Mouse (Mus musculus) testis, postnatal 14 days (tissue): ENCODE measurements around the gene Akap10.
"Not testable (repeated sequence)": the region's sequence is repeated elsewhere in the genome, so short reads cannot be mapped to it uniquely, and the experiment has no call there.

Experiments
- DNase-seq: peaks from one replicate; pipeline ENCODE4 v3.0.0; 2021; ENCODE audit warnings: low spot score

The Akap10 gene

DNA sequence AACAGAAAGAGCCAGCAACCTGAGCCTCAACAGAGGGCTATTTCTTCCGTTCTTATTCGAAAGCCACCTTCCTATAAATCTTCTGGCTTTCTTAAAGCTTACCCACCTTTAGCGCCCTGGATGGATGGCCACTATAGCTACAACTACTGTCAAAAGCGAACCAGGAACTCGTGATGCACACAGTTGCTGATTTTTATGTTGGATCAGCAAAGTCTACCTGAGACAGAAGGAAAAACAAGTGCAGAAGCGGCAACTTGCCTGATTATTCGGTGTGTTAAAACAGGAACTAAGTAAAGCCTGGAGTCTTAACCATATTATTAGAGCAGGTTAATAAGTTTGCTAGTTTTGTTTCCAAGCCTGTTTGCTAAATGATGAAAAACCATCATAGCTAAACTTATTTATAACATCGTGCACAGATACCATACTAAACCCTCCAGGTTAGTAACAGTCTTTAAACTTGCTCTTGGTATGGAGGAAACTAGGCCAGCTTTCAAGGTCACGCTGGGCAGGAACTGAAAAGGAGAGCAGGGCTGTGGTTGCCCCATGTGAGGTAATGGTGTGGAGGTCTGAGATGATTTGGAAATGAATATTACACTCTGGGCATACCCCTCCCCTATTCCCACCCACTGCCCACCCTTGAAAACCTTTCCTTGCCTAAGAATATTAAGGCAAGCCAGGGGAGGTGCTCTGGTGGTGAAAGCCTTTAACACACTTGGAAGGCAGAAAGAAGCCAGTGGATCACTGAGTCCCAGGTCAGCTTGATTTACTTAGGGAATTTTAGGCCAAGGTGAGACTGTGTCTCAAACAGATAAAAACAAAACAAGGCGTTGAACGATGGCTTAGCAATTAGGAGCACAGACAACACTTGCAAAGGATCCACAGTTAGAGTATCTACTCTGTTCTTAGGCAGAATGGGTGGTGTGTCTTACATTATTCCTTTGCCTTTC is 861 bp upstream of the Akap10 start:
- no peak for DNase-seq

DNA sequence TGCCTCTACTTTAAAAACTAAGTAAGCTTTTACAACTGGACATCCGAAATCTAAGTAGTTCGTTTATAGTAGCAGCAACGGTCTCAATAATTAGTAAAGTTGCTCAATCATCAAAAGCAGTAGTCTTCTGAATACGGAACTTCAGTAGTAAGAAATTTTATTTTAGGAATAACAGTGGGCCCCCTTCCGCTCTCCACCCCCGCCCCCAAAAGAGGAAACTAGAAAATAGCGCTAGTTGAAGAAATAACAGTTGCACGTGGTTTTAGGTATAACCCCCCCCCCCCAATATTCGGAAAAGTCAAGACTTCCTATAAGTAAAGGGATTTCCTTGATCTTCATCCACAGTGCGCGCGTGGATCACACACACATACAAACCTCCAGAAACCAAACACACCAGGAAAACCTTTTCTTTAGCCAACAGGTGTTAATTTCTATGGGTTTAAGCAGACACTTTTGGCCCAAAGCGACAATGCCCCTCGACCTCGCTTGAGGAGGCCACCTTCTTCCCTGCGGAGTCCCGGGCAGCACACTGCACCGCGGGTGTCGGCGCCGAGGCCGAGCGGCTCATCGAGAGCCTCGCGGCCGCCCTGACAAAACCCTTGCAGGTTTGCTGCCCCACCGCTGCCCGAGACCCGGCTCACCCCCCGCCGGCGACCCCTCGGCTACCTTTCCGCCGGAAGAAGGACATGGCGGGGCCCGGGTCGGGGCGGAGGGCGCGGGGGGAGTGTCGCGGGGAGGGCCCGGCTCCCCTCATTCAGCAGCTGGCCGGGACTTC is 542 bp downstream of the Akap10 start:
- no peak for DNase-seq

DNA sequence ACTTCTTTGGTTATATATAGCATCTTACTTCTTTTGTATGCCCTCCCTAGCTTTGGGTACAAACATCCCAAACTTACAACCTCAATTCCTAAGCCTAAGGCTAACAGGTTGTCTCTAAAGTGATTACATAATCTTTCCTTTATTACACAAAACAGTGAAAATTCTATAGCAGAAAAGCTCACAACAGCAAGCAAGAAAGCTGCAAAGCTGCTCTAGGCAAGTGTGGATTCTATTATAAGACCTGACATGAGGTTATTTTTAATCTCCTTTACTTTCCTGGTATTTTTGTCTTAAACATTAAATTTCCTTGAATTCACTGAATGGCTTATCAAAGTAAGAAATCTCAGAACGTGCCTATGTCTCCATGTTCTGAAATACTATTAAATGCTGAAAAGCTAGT is 6.7 kb downstream of the Akap10 start:
- no peak for DNase-seq

DNA sequence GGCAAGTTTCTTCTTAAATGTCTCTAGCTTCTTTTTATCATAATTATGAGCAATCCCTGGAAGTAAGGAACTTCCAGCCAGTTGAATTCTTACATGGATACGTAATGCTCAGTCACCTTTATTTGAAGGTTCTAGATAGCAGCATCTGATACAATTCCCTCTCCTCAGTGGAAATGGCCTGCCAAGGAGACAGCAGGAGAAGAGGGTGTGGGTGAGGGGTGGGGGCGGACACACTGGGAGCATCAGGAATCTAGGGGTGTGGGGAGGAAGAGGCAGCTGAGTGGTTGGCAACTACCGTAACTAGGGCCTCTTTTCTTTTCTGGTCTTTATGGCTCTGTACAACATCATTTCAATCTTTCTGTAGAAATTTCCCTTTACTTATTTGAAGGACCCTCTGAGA is 10.3 kb downstream of the Akap10 start:
- no peak for DNase-seq

DNA sequence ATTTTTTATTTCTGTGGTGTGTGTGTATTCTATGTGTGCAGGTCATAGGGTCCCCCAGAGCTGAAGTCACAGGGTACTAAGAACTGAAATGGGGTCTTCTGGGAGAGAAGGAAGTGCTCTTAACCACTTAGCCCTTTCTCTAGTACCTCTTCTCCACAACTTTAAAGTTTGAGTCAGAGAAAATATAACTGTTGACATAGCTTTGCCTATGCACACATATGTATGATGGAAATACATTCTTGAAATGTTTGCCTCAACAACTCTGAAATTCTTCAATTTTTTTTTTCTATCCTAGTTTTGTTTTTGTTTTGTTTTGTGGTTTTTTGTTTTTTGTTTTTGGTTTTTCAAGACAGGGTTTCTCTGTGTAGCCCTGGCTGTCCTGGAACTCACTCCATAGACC is 21.7 kb downstream of the Akap10 start:
- no peak for DNase-seq

DNA sequence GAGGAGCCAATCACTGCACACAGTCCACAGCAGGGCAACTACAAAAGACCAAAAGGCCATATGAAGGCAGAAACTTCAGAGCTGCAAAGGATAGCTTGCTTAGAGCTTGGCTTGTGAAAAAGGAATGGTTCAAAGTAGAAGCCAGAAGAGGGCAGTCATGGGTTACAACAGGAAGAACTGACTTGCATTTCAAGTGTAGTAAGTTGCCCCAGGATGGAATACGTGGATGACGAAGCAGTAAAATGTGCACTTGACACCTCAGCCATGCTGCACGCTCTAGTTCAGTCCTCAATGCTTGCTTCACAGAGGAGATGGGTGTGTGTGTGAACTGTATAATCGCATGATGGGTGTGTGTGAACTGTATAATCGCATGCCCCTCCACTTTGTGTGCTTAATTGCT is 47.9 kb downstream of the Akap10 start:
- no peak for DNase-seq

DNA sequence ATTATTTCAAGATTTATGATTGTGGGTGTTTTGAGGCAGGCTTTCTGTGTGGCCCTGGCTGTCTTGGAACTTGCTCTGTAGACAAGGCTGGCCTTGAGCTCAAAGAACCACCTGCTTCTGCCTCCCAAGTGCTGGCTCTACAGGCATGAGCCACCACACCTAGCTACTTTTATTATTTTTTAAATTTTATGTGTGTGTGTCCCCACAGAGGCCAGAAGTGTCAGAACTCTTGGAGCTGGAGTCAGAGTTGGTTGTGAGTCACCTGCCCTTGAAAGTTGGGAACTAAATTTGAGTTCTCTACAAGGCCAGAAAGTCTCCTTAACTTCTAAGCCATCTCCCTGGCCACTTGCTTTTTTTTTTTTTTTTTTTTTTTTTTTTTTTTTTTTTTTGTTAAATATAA is 50.1 kb downstream of the Akap10 start:
- no peak for DNase-seq

DNA sequence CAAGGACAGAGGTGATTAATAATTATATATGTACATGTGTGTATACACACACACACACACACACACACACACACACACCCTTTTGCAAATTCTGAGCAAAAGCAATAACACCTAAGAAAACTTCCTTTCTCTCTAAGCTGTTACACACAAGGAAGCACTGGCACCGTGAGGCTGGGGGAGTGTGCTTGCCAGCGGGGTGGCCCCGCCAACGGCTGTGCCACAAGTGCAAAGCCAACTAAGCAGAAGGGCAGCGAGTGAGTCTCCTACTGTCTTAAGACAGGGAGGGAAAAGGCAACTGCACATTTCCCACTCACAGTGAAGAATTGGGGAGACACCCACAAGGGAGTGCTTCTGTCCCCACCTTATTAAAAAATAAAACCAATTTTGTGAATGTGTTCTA is 58.2 kb downstream of the Akap10 start:
- DNase-seq = no peak

DNA sequence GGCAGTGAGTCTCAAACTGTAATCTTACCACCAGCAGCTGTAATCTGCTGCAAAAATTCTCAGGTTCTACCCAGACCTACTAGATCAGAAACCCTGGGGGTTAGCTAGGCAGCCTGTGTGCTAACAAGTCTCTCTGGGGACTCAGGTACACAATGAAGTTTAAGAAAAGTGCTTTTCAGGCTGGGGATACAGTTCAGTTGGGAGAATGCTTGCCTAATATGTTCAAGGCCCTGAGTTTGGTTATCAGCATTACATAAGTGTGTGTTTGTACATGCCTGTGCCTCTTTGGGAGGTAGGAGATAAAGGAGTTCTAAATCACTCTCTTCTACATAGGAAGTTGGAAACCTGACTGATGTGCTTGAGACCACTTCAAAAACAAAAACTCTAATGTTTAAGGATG is 63.2 kb downstream of the Akap10 start:
- DNase-seq = no peak

DNA sequence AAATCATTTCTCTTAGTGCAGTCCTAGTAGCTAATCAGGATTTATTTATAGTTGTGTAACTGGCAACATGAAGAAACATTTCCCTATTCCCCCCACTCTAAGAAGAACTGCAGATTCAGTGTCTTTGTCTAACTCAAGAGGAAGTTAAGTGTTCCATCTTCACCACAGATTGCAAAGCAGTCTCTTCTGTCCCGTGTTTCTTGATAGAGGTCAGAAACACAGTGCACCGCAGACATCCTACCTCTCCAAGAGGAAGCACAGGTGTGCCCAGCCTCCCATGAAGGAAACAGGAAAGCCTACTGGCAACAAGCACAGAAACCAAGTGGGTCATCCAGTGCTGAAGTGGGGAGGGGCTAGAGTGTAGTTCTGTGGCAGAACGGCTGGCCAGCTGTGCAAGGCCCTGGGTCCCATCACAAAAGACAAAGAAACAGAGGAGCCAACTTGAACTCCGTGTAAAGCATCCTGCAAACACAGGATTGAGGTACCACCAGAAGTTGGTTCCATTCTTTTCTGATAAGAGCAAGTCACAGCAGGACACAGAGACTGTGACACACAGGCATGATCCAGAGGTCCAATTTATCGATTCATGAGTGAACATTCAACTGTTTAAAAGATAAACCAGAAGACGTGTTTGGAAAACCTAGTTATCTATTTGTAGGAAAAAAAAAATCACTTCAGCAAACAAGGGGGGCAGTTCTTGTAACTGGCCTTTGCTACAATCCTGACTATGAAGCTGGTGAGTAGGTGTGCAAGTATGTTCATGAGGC is 68.1 kb downstream of the Akap10 start:
- DNase-seq = no peak

DNA sequence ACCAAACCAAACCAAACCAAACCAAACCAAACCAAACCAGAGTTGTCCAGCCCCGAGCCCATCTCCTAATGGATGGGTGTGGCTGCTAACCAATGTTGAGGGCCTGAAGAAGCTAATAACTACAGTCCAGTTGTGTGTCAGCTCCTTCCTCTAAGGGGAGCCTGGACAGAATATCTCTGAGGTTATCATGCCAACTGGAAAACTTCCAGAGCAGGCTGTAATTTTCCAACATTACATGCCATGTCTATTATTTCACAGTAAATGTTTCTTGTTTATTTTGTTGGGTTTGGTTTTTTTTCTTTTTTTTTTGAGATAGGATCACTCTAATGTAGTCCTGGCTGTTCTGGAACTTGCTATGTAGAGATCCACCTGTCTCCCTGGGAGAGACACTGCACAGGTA is 70.7 kb downstream of the Akap10 start:
- DNase-seq = no peak

DNA sequence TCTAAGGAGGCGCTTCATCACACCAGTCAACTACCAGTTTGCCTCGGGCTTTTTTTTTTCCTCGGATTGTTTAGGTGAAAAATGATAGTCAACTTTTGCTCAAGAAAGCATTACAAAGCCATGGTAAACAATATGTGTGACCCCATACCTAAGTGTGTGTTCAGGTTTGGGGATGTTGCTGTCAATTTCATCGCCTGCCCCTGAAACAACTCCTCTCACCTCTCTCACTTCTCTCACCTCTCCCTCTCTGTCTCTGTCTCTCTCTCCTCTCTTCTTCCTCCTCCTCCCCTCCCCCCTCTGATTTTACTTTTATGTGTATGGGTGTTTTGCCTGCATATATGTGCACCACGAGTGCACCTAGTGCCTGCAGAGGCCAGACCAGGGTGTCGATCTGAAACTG is 74.5 kb downstream of the Akap10 start:
- DNase-seq = no peak

DNA sequence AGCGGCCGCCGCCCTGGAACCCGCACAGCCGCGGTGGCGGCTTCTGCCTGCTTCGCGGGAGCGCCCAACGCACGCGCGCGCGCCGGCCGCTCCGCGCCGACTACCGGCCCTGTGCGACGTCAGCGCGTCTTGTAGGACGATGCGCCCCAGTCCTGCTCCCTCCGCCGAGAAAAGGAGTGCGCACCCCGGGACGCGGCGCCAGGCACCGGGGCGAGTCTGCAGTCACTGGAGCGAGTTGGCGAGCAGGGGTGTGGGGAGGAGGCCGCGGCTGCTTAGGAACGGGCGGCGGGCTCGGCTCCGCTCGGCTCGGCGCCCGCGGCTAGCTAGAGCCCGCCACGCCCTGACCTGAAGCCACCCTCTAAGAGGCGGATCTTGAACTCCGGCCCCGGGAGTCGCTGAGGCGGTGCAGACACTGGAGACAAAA is 75.1 kb downstream of the Akap10 start, which contains the start of gene Ulk2:
TSS of gene Ulk2 (minus strand) at position 86 of the 424 bp plus-strand sequence.
- peak; percentile 90 for DNase-seq

DNA sequence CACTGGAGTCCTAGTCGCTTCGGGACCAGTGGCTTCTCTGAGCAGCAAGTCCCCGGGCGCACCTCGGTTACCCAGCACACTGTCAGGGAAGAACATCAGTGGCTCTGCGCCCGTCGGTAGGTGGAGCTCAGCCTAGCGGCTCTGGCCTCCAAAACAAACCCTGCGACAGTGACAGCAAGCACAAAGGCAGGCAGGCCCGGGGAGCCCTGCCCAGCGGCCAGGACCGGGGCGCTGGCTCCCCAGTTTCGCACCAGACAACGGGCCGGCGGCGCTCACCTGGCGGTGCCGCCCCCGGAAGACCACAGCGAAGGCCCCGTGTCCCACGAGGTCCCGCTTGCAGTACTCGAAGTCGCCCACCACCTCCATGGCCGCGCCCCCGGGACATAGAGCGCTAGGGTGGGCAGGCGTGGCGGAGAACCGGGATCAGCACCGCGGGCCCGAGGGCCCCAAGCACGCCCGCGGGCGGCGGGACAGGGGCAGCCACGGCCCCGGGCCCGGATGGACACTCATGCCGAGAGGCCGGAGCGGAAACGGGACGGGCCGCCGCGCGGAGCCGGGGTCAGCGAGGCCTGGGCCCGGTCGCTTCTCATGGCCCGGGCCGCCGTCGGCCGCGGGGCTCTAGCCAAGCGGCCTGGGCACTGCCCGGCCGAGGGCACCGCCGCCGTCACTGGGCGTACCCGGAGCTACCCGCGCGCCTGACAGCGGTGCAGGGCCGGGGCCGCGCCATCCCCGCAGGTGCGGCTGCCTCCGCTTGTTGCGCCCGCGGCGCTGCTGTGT is 75.7 kb downstream of the Akap10 start:
- DNase-seq = peak; percentile 76

DNA sequence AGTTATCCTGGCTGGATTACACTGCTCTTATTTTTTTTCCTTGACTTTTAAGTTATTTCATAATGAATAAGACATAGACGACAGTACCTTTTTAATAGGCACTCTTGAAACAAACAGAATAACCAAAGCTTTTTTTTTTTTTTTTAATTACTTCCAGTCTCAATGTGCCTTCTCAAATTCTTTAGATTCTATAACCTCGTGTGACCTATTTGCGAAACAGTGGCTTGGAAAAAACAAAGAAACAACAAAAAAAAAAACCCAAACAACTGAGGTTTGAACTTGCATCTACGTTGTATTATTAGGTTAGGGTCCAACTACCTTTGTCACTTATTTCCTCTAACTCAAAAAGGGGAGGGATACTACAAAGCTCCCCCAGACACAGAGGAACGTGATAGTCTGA is 76.4 kb downstream of the Akap10 start:
- no peak for DNase-seq

DNA sequence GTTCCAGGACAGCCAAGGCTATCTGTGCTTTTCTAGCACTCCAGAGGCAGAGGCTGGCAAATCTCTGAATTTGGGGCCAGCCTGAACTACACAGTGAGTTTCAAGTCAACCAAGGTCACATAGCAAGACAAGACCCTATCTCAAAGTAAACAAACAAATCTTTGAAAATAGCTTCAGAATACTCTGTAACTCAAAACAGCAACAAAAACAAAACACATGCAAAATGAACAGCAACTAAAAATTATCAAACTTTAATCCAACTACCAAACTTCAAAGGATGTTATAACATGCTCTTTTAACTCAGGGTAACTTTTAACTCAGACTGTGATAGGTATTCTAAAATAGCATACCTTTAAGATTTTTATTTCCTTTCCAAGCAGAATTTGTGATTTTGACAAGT is 77.1 kb downstream of the Akap10 start:
- DNase-seq = no peak

DNA sequence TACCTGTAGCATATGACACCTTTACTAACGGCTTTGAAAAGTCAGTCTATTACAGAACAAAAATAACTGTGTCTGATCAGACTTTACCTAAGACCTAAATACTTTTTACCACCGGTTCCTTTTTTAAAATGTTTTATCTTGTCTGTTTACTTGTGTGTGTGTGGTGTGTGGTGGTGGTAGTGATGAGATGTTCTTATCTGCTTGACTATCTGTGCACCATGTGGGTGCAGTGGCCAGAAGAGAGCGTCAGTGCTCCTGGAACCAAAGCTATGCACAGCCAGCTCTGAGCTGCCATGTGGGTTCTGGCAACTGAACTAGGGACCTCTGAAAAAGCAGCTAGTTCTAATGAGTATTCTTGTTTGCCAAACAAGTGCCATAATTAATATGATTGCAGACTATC is 78.9 kb downstream of the Akap10 start:
- DNase-seq = no peak

DNA sequence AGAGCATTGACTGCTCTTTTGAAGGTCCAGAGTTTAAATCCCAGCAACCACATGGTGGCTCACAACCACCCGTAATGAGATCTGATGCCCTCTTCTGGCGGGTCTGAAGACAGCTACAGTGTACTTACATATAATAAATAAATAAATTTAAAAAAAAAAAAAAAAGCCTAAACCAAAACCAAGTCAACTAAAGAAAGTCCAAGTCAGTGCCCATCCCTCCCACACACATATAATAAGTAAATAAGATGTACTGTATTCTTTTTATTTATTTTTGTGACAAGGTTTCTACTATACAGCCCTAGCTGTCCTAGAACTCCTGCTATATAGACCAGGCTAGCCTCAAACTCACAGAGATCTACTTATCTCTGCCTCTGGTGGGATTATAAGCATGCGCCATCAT is 89.4 kb downstream of the Akap10 start:
- not testable (repeated sequence) for DNase-seq

DNA sequence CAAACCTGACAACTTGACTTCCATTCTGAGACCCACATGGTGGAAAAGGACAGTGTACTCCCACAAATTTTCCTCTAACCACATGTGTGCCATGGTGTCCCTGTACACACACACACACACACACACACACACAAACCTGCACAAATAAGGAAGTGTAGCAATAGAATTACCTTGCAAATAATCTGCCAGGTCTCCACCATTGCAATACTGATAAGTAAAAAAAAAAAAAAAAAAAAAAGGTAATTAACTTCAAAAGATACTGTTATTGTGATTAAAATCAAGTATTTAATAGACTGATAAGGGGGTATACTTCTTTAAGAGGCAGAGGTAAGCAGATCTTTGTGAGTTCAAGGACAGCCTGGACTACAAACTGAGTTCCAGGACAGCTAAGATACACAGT is 90.1 kb downstream of the Akap10 start:
- DNase-seq = no peak

DNA sequence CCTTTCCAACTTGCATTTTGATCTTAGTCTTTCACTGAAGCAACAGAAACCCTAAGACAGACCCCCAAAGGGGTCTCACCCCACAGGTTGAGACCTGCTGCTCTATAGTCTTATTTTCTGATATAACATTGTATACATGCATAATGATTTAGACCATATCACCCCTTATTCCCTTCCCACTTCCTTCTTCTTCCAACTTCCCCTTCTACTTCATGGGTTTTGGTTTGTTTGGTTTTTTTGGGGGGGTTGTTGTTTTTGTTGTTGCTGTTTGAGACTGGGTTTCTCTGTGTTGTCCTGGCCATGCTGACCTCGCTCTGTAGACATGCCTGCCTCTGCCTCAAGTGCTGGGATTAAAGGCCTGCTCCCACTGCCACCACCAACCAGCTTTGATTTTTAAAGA is 90.9 kb downstream of the Akap10 start:
- no peak for DNase-seq
